ENCODE assay signal across 14 mouse cellular contexts in the genomic region with DNA sequence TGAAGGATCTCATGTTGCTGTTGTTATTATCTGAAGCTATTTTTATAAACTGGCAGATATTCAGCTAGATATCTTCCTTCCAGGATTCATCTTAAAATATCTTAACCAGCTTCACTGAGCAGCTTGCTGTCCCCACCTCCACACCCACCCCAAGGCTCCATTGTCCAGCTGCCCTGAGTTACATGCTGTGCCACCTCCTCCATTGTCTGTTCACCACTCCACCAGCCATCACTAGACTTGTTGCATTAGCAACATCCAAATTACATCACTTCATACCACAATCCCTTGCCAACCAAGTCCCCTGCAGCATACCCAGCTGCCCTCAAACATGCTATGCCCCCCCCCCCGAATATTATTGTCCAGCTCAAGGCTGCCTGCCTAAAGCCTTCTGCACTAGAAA.
"Had no signal": no experiment of that assay in that cellular context is flagged by ENCODE, and none has a peak within 500 bp of the region (broad histone marks: within the 10 kb centered on the region; RNA-seq: fewer than 3 reads in every experiment).

No protein-coding gene starts in this region.

- DNase-seq: liver, postnatal 0 days; lung, postnatal 10 days; lung, postnatal 4 days; right cerebral cortex, postnatal 14 days; thymus, adult 2 months; thymus, postnatal 25 days; thymus, postnatal 4 days had no signal

- H3K4me2 ChIP-seq: liver, embryonic 15.5 days; lung, embryonic 14.5 days; midbrain, embryonic 11.5 days; neural tube, embryonic 12.5 days; stomach, embryonic 15.5 days had no signal

- H3K36me3 ChIP-seq: liver, embryonic 15.5 days; neural tube, embryonic 12.5 days; stomach, embryonic 15.5 days had no signal

- H3K27ac ChIP-seq: liver, embryonic 15.5 days; neural tube, embryonic 12.5 days; stomach, embryonic 15.5 days; stomach, postnatal 0 days had no signal

- H3K4me1 ChIP-seq: liver, embryonic 15.5 days; neural tube, embryonic 12.5 days; stomach, embryonic 15.5 days had no signal

- H3K9ac ChIP-seq: liver, embryonic 15.5 days; liver, postnatal 0 days; lung, embryonic 14.5 days; neural tube, embryonic 12.5 days; stomach, embryonic 15.5 days had no signal

- H3K9me3 ChIP-seq: liver, embryonic 15.5 days; neural tube, embryonic 12.5 days; stomach, embryonic 15.5 days had no signal

- H3K4me3 ChIP-seq: liver, embryonic 15.5 days; neural tube, embryonic 12.5 days; stomach, embryonic 15.5 days had no signal

- ATAC-seq: liver, postnatal 0 days; midbrain, embryonic 16.5 days had no signal

- H3K27me3 ChIP-seq: liver, embryonic 15.5 days; neural tube, embryonic 12.5 days; stomach, embryonic 15.5 days had no signal
